Mouse (Mus musculus): ENCODE measurements around the gene Spata17. TPM values are rescaled to one million over a fixed set of nuclear protein-coding genes. Genes with fewer than 3 reads are reported as not detected.
A peak's percentile ranks its signal among the peaks of the same experiment; 100 is the strongest.

Gene Spata17
- polyA plus RNA-seq, 1 experiment from 2014 or later, result 2.0 TPM

GRCm38 (mm10) chr1:187053862-187054261 is 161.4 kb downstream of the Spata17 start:
- ATAC-seq (replicated peaks; ENCODE audit: low FRiP score) (no peak), DNase-seq (ENCODE audit: low spot score) (no peak)
- Histone ChIP-seq H3K4me3 (ENCODE audit: low read depth, low read length) (no peak overlapping the region), H3K27ac (ENCODE audit: low read depth, low read length) (no peak overlapping the region), H3K36me3 (ENCODE audit: control insufficient read depth, insufficient read depth, low read length) (no peaks in the 10 kb centered on the region), H3K27me3 (ENCODE audit: control insufficient read depth, insufficient read depth, low read length) (no peaks in the 10 kb centered on the region), H3K9ac (ENCODE audit: low read length) (no peak overlapping the region), H3K9me3 (ENCODE audit: control insufficient read depth, low read length) (no peaks in the 10 kb centered on the region), H3K4me2 (ENCODE audit: low read depth, low read length, severe bottlenecking) (no peak overlapping the region), H3K4me1 (replicated peaks; ENCODE audit: control insufficient read depth, insufficient read depth, low read length) (no peaks in the 10 kb centered on the region)
- 80% methylated on average over 3 of the region's 3 CpGs for WGBS

DNA sequence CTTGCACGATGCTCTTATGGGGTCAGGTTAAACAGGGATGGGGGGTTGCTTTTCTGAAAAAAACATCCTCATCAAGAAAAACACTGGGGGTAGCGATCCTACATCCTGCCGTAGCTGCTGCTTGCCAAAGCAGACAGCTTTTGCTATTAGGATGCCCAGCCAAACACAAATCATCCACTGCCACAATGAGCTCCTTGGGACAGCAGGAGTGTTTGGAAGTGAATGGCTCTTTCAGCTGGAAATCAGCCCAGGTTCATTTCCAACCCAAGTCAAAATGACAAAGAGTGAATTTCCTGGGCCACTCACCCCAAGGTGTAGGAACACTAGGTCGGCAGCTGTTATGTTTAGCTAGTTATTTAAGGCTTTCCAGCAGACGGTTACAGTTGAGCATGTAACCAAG is 162.7 kb downstream of the Spata17 start:
- Histone ChIP-seq H3K36me3 (ENCODE audit: control insufficient read depth, insufficient read depth, low read length) (no peaks in the 10 kb centered on the region), H3K4me2 (ENCODE audit: low read depth, low read length, severe bottlenecking) (no peak overlapping the region), H3K27ac (ENCODE audit: low read depth, low read length) (no peak overlapping the region), H3K9ac (ENCODE audit: low read length) (no peak overlapping the region), H3K9me3 (ENCODE audit: control insufficient read depth, low read length) (no peaks in the 10 kb centered on the region), H3K4me1 (replicated peaks; ENCODE audit: control insufficient read depth, insufficient read depth, low read length) (no peaks in the 10 kb centered on the region), H3K27me3 (ENCODE audit: control insufficient read depth, insufficient read depth, low read length) (no peaks in the 10 kb centered on the region), H3K4me3 (ENCODE audit: low read depth, low read length) (no peak overlapping the region)
- DNase-seq (ENCODE audit: low spot score) (no peak), ATAC-seq (replicated peaks; ENCODE audit: low FRiP score) (no peak)
- 66% methylated on average over 5 of the region's 5 CpGs for WGBS

GRCm38 (mm10) chr1:187051296-187051695 is 164.0 kb downstream of the Spata17 start:
- Histone ChIP-seq H3K9me3 (ENCODE audit: control insufficient read depth, low read length) (no peaks in the 10 kb centered on the region), H3K27me3 (ENCODE audit: control insufficient read depth, insufficient read depth, low read length) (no peaks in the 10 kb centered on the region), H3K4me3 (ENCODE audit: low read depth, low read length) (no peak overlapping the region), H3K27ac (ENCODE audit: low read depth, low read length) (no peak overlapping the region), H3K9ac (ENCODE audit: low read length) (no peak overlapping the region), H3K36me3 (ENCODE audit: control insufficient read depth, insufficient read depth, low read length) (no peaks in the 10 kb centered on the region), H3K4me1 (replicated peaks; ENCODE audit: control insufficient read depth, insufficient read depth, low read length) (no peaks in the 10 kb centered on the region), H3K4me2 (ENCODE audit: low read depth, low read length, severe bottlenecking) (no peak overlapping the region)
- ATAC-seq (replicated peaks; ENCODE audit: low FRiP score) (no peak), DNase-seq (ENCODE audit: low spot score) (no peak)
- 90% methylated on average over 8 of the region's 8 CpGs for WGBS

DNA sequence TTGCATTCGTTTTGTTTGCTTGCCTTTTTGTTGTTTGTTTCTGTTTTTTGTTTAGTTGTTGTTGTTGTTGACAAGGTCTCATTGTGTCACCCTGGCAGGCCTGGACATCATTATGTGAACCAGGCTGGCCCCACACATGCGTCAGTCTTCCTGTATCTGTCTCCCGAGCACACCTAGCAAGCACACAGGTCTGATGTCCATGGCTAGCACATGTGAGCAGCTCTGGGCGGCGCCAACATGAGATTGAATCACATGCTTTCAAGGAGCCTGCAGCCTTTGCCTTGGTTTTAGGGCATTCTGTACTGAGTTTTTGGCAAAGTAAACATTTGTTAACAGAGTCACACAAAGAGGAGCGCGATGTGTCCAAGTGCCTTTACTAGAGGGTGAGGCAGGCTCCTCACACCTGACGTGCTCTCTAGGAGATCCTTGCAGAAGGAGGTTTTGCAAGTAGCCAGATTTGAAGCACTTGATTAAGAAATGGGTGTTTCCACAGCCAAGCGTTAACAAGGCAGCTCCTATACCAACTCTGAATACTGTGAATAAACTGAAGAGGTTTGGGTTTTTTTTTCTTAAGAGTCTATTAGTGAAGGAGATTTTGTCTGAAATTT is 166.5 kb downstream of the Spata17 start:
- Histone ChIP-seq H3K27ac (ENCODE audit: low read depth, low read length) (no peak overlapping the region), H3K9me3 (ENCODE audit: control insufficient read depth, low read length) (no peaks in the 10 kb centered on the region), H3K4me2 (ENCODE audit: low read depth, low read length, severe bottlenecking) (no peak overlapping the region), H3K4me3 (ENCODE audit: low read depth, low read length) (no peak overlapping the region), H3K9ac (ENCODE audit: low read length) (no peak overlapping the region), H3K36me3 (ENCODE audit: control insufficient read depth, insufficient read depth, low read length) (no peaks in the 10 kb centered on the region), H3K4me1 (replicated peaks; ENCODE audit: control insufficient read depth, insufficient read depth, low read length) (no peaks in the 10 kb centered on the region), H3K27me3 (ENCODE audit: control insufficient read depth, insufficient read depth, low read length) (no peaks in the 10 kb centered on the region)
- ATAC-seq (replicated peaks; ENCODE audit: low FRiP score) (no peak), DNase-seq (ENCODE audit: low spot score) (no peak)
- WGBS, result 92% methylated on average over 9 of the region's 9 CpGs

DNA sequence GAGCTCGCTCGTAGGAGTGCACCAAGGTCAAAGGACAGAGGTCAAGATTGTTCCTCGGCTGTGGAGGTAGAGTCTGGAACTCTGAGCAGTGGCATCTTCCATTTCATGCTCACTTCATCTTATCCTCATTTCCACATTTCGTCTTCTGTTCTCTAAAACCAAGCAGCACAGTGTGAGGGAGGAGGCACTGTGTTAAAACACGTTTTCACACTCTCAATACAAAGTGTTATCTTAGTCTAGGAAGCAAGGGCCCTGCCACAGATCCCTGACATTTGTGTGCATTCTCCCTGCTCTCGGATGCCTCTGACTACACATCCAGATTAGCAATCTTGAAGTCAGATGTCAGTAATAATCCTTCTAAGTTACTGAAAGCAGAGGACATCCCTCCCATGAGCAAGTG is 170.5 kb downstream of the Spata17 start:
- 70% methylated on average over 6 of the region's 6 CpGs for WGBS
- Histone ChIP-seq H3K27me3 (ENCODE audit: control insufficient read depth, insufficient read depth, low read length) (no peaks in the 10 kb centered on the region), H3K4me1 (replicated peaks; ENCODE audit: control insufficient read depth, insufficient read depth, low read length) (no peaks in the 10 kb centered on the region), H3K4me2 (ENCODE audit: low read depth, low read length, severe bottlenecking) (no peak overlapping the region), H3K27ac (ENCODE audit: low read depth, low read length) (no peak overlapping the region), H3K4me3 (ENCODE audit: low read depth, low read length) (no peak overlapping the region), H3K9ac (ENCODE audit: low read length) (no peak overlapping the region), H3K36me3 (ENCODE audit: control insufficient read depth, insufficient read depth, low read length) (no peaks in the 10 kb centered on the region), H3K9me3 (ENCODE audit: control insufficient read depth, low read length) (no peaks in the 10 kb centered on the region)
- DNase-seq (ENCODE audit: low spot score), result no peak
- no peak for ATAC-seq (replicated peaks; ENCODE audit: low FRiP score)

GRCm38 (mm10) chr1:187039801-187040200 is 175.5 kb downstream of the Spata17 start:
- H3K9me3 ChIP-seq (ENCODE audit: control insufficient read depth, low read length), result no peaks in the 10 kb centered on the region
- no peak for ATAC-seq (replicated peaks; ENCODE audit: low FRiP score)
- H3K36me3 ChIP-seq (ENCODE audit: control insufficient read depth, insufficient read depth, low read length), result no peaks in the 10 kb centered on the region
- no peak overlapping the region for H3K4me3 ChIP-seq (ENCODE audit: low read depth, low read length)
- DNase-seq (ENCODE audit: low spot score), result no peak
- H3K4me2 ChIP-seq (ENCODE audit: low read depth, low read length, severe bottlenecking), result no peak overlapping the region
- WGBS, result 85% methylated on average over 4 of the region's 4 CpGs
- no peak overlapping the region for H3K27ac ChIP-seq (ENCODE audit: low read depth, low read length)
- no peaks in the 10 kb centered on the region for H3K27me3 ChIP-seq (ENCODE audit: control insufficient read depth, insufficient read depth, low read length)
- H3K4me1 ChIP-seq (replicated peaks; ENCODE audit: control insufficient read depth, insufficient read depth, low read length), result no peaks in the 10 kb centered on the region
- no peak overlapping the region for H3K9ac ChIP-seq (ENCODE audit: low read length)

GRCm38 (mm10) chr1:187035785-187036184 is 179.5 kb downstream of the Spata17 start:
- DNase-seq (ENCODE audit: low spot score), result no peak
- 95% methylated on average over 4 of the region's 4 CpGs for WGBS

GRCm38 (mm10) chr1:187031796-187032195 is 183.5 kb downstream of the Spata17 start:
- H3K9ac ChIP-seq (ENCODE audit: low read length), result no peak overlapping the region
- no peaks in the 10 kb centered on the region for H3K9me3 ChIP-seq (ENCODE audit: control insufficient read depth, low read length)
- no peaks in the 10 kb centered on the region for H3K36me3 ChIP-seq (ENCODE audit: control insufficient read depth, insufficient read depth, low read length)
- H3K4me3 ChIP-seq (ENCODE audit: low read depth, low read length), result no peak overlapping the region
- no peak overlapping the region for H3K4me2 ChIP-seq (ENCODE audit: low read depth, low read length, severe bottlenecking)
- H3K27me3 ChIP-seq (ENCODE audit: control insufficient read depth, insufficient read depth, low read length), result no peaks in the 10 kb centered on the region
- ATAC-seq (replicated peaks; ENCODE audit: low FRiP score) (peak; percentile 44; the same call in 1 of the 2 replicates), DNase-seq (ENCODE audit: low spot score) (no peak)
- H3K27ac ChIP-seq (ENCODE audit: low read depth, low read length), result no peak overlapping the region
- WGBS, result 54% methylated on average over 6 of the region's 6 CpGs
- no peaks in the 10 kb centered on the region for H3K4me1 ChIP-seq (replicated peaks; ENCODE audit: control insufficient read depth, insufficient read depth, low read length)

More at GRCm38 (mm10) chr1:187035785-187036184, 179.5 kb downstream of the Spata17 start:
- Histone ChIP-seq H3K4me3 (ENCODE audit: low read depth, low read length) (no peak overlapping the region), H3K4me2 (ENCODE audit: low read depth, low read length, severe bottlenecking) (no peak overlapping the region), H3K36me3 (ENCODE audit: control insufficient read depth, insufficient read depth, low read length) (no peaks in the 10 kb centered on the region), H3K4me1 (replicated peaks; ENCODE audit: control insufficient read depth, insufficient read depth, low read length) (no peaks in the 10 kb centered on the region), H3K27ac (ENCODE audit: low read depth, low read length) (no peak overlapping the region), H3K9me3 (ENCODE audit: control insufficient read depth, low read length) (no peaks in the 10 kb centered on the region), H3K9ac (ENCODE audit: low read length) (no peak overlapping the region), H3K27me3 (ENCODE audit: control insufficient read depth, insufficient read depth, low read length) (no peaks in the 10 kb centered on the region)
- no peak for ATAC-seq (replicated peaks; ENCODE audit: low FRiP score)

- H3K4me3 ChIP-seq (ENCODE audit: low read depth, low read length), result no peak overlapping the region
- whole genome bisulfite sequencing, result 93% methylated on average over 6 of the region's 6 CpGs
- no peaks in the 10 kb centered on the region for H3K4me1 ChIP-seq (replicated peaks; ENCODE audit: control insufficient read depth, insufficient read depth, low read length)
- no peaks in the 10 kb centered on the region for H3K27me3 ChIP-seq (ENCODE audit: control insufficient read depth, insufficient read depth, low read length)
- no peak for DNase-seq (ENCODE audit: low spot score)
- no peak overlapping the region for H3K4me2 ChIP-seq (ENCODE audit: low read depth, low read length, severe bottlenecking)
- H3K27ac ChIP-seq (ENCODE audit: low read depth, low read length), result no peak overlapping the region
- no peak for ATAC-seq (replicated peaks; ENCODE audit: low FRiP score)
- no peak overlapping the region for H3K9ac ChIP-seq (ENCODE audit: low read length)
- no peaks in the 10 kb centered on the region for H3K36me3 ChIP-seq (ENCODE audit: control insufficient read depth, insufficient read depth, low read length)
- no peaks in the 10 kb centered on the region for H3K9me3 ChIP-seq (ENCODE audit: control insufficient read depth, low read length)
These were observed 186.4 kb downstream of the Spata17 start for GRCm38 (mm10) chr1:187028841-187029240.

All from forebrain, embryonic 11.5 days (tissue).